8 mouse cellular contexts compared by ENCODE assay signal in genomic region chrX:106221058-106221457, GRCm38 (mm10). TPM values are rescaled to one million over a fixed set of nuclear protein-coding genes. Genes with fewer than 3 reads are reported as not detected.
A peak's percentile ranks its signal among the peaks of the same experiment; 100 is the strongest.
DNase-seq lines count a peak whose midpoint lies in the region; ATAC-seq and TF ChIP-seq lines count a peak whose summit lies in the region.

Gene Taf9b (minus strand): TSS chrX:106221158.

- no peaks in the 10 kb centered on the region for H3K36me3 ChIP-seq in myocyte (ENCODE audit: control insufficient read depth, insufficient read depth)

- ATAC-seq in monocyte, adult 5-6 weeks (replicated peaks; ENCODE audit: insufficient number of reproducible peaks, low FRiP score, low TSS enrichment, poor library complexity, severe bottlenecking) = no peak

- H3K4me3 ChIP-seq in myocyte = peak within 1 kb of the TSS; percentile 25

- DNase-seq in adrenal gland, adult 18-20 months (ENCODE audit: low spot score in 2 of 2) = no peak
- DNase-seq in adrenal gland, adult (ENCODE audit: inconsistent age in 2 of 2, low spot score in 1 of 2) = no peak
- no peak for DNase-seq in thymus, postnatal 0 days (ENCODE audit: low spot score)
- DNase-seq in thymus, postnatal 25 days = no peak
- DNase-seq in layer of hippocampus, postnatal 36 days = no peak
- DNase-seq in Muller cell, postnatal 12 days (ENCODE audit: inconsistent ontology term) = no peak

- no peak within 1 kb of the TSS for H3ac ChIP-seq in myocyte (ENCODE audit: control insufficient read depth, insufficient read length)

- peak within 1 kb of the TSS; percentile 62 for H3K4me2 ChIP-seq in myocyte (ENCODE audit: low read depth)

- no peaks in the 10 kb centered on the region for H3K79me2 ChIP-seq in myocyte (ENCODE audit: control insufficient read depth, insufficient read depth)

- no peak for TF ChIP-seq POLR2A in myocyte (IDR thresholded peaks at IDR 0.05; ENCODE audit: insufficient read length, low read depth)

- H3K27me3 ChIP-seq in myocyte (ENCODE audit: control insufficient read depth, insufficient read depth, insufficient read length) = no peaks in the 10 kb centered on the region

TF ChIP-seq in myocyte, 11 proteins besides CTCF, POLR2A, EP300 and RAD21:
- TF ChIP-seq TCF12 (IDR thresholded peaks at IDR 0.05; ENCODE audit: insufficient read depth, poor library complexity, severe bottlenecking) = no peak
- no peak for TF ChIP-seq SRF (IDR thresholded peaks at IDR 0.05; ENCODE audit: control insufficient read depth, insufficient read length, low read depth)
- no peak for TF ChIP-seq TCF3 (IDR thresholded peaks at IDR 0.05; ENCODE audit: insufficient read length, low read depth)
- no peak for TF ChIP-seq MAX (IDR thresholded peaks at IDR 0.05; ENCODE audit: low read depth)
- TF ChIP-seq MYOG (IDR thresholded peaks at IDR 0.05; ENCODE audit: control insufficient read depth in 1 of 3, insufficient read depth in 1 of 3, insufficient read length in 2 of 3, low read depth in 2 of 3) = no peak
TF ChIP-seq in myocyte: peak in this region for 0.

RNA-seq across cellular contexts. Expression of gene Taf9b, which starts in this region (rescaled TPM):
- total RNA-seq in adrenal gland, adult 18-20 months (2021) = 10 to 100 TPM; 19.0 to 23.3 TPM
- 10.8 and 13.7 TPM in 2 replicates for polyA plus RNA-seq in thymus, postnatal 0 days (2015; fragmentation: Nextera tagmentation; extraction: Ambion mirVana)
- 10 to 100 TPM; 22.5 to 24.6 TPM for total RNA-seq in layer of hippocampus, postnatal 36 days (2021)
- 1.9 TPM for polyA plus RNA-seq in myocyte (2012; fragmentation: generic; extraction: Trizol)
- 5.5 to 10.8 TPM (median 9.9 TPM) in 3 replicates for total RNA-seq in monocyte, adult 5-6 weeks (2017)
